Mouse (Mus musculus) central nervous system, embryonic 11.5 days (tissue): Measurements from ENCODE around the gene Cldn3. TPM values are rescaled to one million over a fixed set of nuclear protein-coding genes. Genes with fewer than 3 reads are reported as not detected.

ENCODE experiments used
- polyA plus RNA-seq: library from polyadenylated mRNA; depleted of rRNA; stranded (reverse); fragments of >200 nt; gene quantifications from 2 replicates; pipeline ENCODE4 v1.2.3, GENCODE M21; 2012; rRNA removed

Cldn3 gene
- polyA plus RNA-seq = 1.2 and 2.8 TPM in 2 replicates

GRCm38 (mm10) chr5:134985633-134986297 lies at the start of gene Cldn3:
Gene Cldn3 (plus strand): TSS chr5:134986214.

DNA sequence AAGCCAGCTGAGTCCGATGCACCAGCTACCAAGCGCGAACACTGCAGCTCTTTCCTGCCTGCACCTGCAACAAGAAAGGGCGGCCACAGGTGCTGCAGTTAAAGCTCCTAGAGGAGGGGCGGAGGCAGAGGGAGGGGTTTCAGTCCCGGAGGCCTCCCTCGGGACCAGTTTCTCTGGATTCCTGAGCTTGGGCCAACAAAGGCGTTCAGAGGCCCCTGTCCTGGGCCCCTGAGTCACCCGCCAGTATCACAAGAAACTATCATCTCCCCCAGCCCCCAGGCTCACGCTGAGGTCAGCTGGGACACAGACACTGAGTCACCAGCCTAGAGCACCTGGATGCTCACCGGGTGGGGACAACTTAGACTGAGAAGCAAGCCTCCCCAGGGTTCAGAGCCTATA lies 39.2 kb upstream of the Cldn3 start, which contains the start of gene Cldn4:
Cldn4 (minus strand) TSS at position 78 of the 399 bp plus-strand sequence.

DNA sequence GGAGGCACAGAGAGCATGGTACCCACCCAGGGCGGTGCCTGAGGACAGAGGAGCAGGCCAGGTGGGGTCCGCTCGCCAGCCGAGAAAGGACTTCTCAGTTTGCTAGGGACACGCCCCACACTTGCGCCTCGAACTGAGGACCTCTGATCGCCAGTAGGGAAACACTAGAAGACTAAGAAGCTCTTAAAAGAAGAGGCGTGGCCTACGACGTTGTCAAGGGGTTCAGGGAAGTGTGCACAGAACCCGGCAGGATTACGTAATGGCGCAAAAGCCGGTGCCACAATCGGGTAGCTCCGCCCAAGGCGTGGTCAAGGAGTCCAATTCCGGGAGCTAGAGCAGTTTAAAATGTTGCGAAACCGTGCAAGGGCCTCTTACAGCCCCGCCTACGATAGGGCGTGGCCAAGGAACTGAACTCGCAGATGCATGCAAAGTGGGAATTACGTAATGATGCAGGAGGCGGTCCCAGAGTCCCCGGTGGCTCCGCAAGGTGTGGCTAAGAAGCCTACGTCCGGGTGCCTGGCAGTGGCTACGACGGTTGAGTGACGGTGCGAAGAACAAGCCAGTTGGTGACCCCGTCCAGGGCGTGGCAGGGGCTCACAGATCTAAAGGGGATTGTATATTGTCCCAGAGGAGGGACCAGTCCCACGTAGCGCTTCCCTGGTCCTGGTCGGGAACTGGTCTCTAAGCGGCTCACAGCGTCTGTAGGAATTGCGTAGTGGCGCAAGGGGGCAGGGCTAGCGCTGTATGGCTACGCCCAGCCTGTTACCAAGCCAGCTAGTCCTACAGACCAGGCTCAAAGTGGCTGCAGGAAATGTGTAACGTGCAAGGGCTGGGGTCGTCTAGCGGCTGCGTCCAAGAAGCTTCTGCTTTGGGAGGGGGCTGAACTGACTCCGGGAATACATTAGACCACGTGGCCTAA lies 22.9 kb downstream of the Cldn3 start, which contains the start of gene Abhd11:
Abhd11 (plus strand) TSS at position 482 of the 919 bp plus-strand sequence.

DNA sequence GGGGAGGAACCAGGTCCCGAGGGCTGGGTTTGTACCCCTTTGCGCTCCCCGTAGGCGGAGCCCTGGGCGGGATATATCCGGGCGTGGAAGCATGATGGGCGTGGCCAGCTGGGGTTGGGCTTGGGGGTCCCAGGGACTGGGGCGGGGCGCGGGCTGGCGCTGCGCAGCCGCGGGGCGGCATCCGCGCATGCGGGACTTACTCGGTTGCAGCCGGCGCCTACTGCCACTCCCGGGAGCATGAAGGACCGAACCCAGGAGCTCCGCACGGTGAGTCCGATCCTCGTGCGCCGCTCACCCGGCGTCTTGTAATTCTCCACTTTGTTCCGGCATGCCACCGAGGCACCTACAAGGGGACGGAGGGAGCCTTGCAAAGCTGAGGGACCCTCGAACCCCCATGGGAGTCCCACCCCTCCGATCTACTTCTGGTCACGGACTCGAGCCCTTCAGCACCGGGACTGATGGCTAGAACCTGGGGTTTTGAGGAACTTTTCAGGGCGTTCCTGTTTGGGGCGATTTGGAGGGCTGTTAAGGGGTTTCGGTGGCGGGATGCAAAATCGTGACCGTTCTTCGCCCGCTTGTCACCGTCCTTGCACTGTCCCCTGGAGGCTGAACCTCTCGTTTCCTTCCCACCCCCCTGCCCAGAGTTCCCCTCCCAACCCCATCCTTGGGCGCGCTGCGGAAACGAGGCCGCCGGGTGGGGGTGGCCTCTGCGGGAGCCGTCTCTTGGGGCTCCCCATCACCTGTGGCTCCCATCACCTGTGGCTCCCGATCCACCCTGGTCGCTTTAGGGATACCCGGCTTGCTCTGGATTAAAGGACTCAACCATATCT lies 37.5 kb downstream of the Cldn3 start, which contains the start of gene Stx1a:
Stx1a (plus strand) TSS at position 139 of the 830 bp plus-strand sequence.

Other genes starting within 250 kb of the Cldn3 start
- 8.6 and 16.8 TPM in 2 replicates for gene Eln, start 238.9 kb upstream of the Cldn3 start, polyA plus RNA-seq
- not detected in 2 replicates for gene Tmem270, start 79.5 kb upstream of the Cldn3 start, polyA plus RNA-seq
- gene Cldn13, start 70.7 kb upstream of the Cldn3 start, polyA plus RNA-seq = 7.1 and 11.9 TPM in 2 replicates
- 6.1 and 12.3 TPM in 2 replicates for gene Mettl27, start 53.8 kb upstream of the Cldn3 start, polyA plus RNA-seq
- 3.0 and 6.3 TPM in 2 replicates for gene Cldn4, start 39.3 kb upstream of the Cldn3 start, polyA plus RNA-seq
- 34.8 and 49.6 TPM in 2 replicates for gene Abhd11, start 22.9 kb downstream of the Cldn3 start, polyA plus RNA-seq
- 32.9 and 37.0 TPM in 2 replicates for gene Stx1a, start 37.3 kb downstream of the Cldn3 start, polyA plus RNA-seq
- gene Dnajc30, start 78.0 kb downstream of the Cldn3 start, polyA plus RNA-seq = 16.1 and 22.3 TPM in 2 replicates
- gene Bud23, start 78.7 kb downstream of the Cldn3 start, polyA plus RNA-seq = 110 and 175 TPM in 2 replicates
- 20.8 and 26.8 TPM in 2 replicates for gene Vps37d, start 92.1 kb downstream of the Cldn3 start, polyA plus RNA-seq
- 3.9 and 4.3 TPM in 2 replicates for gene Mlxipl, start 103.7 kb downstream of the Cldn3 start, polyA plus RNA-seq
- gene Tbl2, start 163.4 kb downstream of the Cldn3 start, polyA plus RNA-seq = 18.3 and 18.7 TPM in 2 replicates
- 19.9 and 22.0 TPM in 2 replicates for gene Bcl7b, start 182.1 kb downstream of the Cldn3 start, polyA plus RNA-seq
- gene Baz1b, start 201.1 kb downstream of the Cldn3 start, polyA plus RNA-seq = 107 and 146 TPM in 2 replicates